Mouse (Mus musculus) thymus, adult 2 months (tissue): ENCODE results near the gene Gm20489.

Source experiments
- CTCF ChIP-seq: fragments of 200-500 bp; IDR thresholded peaks from 2 replicates; pipeline ENCODE4 v1.5.1; 2012; ENCODE audit warnings: mild to moderate bottlenecking, control low read depth, low read length, moderate library complexity, borderline replicate concordance; ENCODE audit not compliant: control insufficient read depth, poor library complexity, insufficient read depth; ENCODE audit errors: extremely low read depth
- POLR2A ChIP-seq: fragments of 200-500 bp; IDR thresholded peaks from 2 replicates; pipeline ENCODE4 v1.6.1; 2012; ENCODE audit warnings: mild to moderate bottlenecking, low read length, control low read depth, moderate library complexity; ENCODE audit not compliant: control insufficient read depth, poor library complexity, insufficient read depth; ENCODE audit errors: extremely low read depth

DNA sequence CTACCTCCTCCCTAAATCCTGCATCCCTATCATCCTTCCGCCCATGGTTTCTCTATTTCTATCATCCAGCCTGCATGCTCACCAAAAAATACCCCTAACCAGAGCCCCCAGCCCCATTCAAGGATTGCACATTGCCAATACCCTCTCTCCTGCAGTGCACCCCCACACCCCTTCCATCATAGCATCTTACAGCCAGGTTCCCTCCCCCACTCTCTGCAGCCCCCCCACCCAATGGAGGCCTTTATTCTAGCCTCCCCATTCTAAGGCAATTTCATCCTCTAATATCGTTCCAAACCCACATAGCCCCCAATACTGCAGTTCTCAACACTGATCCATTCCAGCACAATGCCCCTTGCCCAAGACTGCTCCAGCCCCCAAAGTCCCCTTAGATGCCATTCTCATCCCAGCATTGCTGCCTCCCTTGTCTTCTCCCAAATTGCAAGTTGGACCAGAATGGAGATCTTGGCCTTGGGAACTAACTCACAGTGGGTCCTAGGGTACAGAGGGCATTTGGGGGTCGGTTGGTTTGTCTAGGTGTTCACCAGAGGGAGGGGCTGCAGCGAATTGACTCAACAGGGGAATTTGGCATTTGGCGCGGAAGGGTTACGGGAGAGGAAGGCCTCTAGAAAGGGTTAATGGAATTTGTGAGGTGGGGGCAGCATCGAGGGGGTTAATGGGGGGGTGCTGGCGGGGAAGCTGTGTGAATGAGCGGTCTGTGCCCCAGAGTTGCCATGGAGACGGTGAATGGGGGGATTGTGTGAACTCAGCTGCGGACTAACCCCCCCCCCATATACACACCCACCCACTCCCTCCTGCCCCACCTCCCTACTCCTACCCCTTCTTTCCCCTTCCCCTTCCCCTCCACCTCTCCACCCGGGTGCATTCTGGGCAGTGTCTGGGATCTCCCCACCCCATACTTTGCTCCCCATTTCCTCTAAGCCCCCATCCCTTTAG, 30.9 kb upstream of the Gm20489 start:
- no peak for TF ChIP-seq CTCF
- no peak for TF ChIP-seq POLR2A
